In genomic region chr4:44564602-44565001, GRCm38 (mm10) we compare ENCODE assay signal across 9 mouse cellular contexts.
DNase-seq lines count a peak whose midpoint lies in the region; ATAC-seq and TF ChIP-seq lines count a peak whose summit lies in the region.
"Had no signal": no experiment of that assay in that cellular context is flagged by ENCODE, and none has a peak within 500 bp of the region (broad histone marks: within the 10 kb centered on the region; RNA-seq: fewer than 3 reads in every experiment).

No protein-coding gene starts in this region.

- WGBS in midbrain, postnatal 0 days: 7% methylated on average over 10 of the region's 10 CpGs

- DNase-seq in frontal cortex, adult 2 months (ENCODE audit: extremely low spot score in 1 of 2, low spot score in 1 of 2): peak; percentile 23 to 87
- DNase-seq in cerebellum, adult 11-12 months: peak; percentile 64
- peak; percentile 33 to 76 for DNase-seq in frontal cortex, postnatal 10 days (ENCODE audit: low spot score in 2 of 2)
- DNase-seq in kidney, adult 18-20 months: peak; percentile 73
- peak; percentile 48 to 70 for DNase-seq in left cerebral cortex, postnatal 36 days (ENCODE audit: low spot score in 2 of 2)
- peak; percentile 75 for DNase-seq in midbrain, postnatal 0 days (ENCODE audit: low spot score)
- peak; percentile 59 to 89 for DNase-seq in spleen, postnatal 4 days (ENCODE audit: low spot score in 2 of 2)

- peak; percentile 94 for TF ChIP-seq CTCF in midbrain, postnatal 0 days (IDR thresholded peaks at IDR 0.05)

- no peaks in the 10 kb centered on the region for H3K9me3 ChIP-seq in midbrain, postnatal 0 days (ENCODE audit: low read length)
- H3K9me3 ChIP-seq: neural tube, embryonic 13.5 days had no signal

- no peaks in the 10 kb centered on the region for H3K4me1 ChIP-seq in midbrain, postnatal 0 days (ENCODE audit: insufficient read depth, low read length)

- ATAC-seq in frontal cortex, adult (ENCODE audit: low TSS enrichment): no peak
- no peak for ATAC-seq in midbrain, postnatal 0 days (ENCODE audit: low FRiP score)

- intact Hi-C loops in left cerebral cortex, postnatal 36 days (cut with DNase I): no loop called here

- H3K4me3 ChIP-seq in midbrain, postnatal 0 days (ENCODE audit: low read depth, low read length): no peak overlapping the region
- H3K4me3 ChIP-seq: neural tube, embryonic 13.5 days had no signal

- H3K9ac ChIP-seq in midbrain, postnatal 0 days (replicated peaks; ENCODE audit: low read length, poor library complexity, severe bottlenecking): no peak overlapping the region
- H3K9ac ChIP-seq: neural tube, embryonic 13.5 days had no signal

- H3K4me2 ChIP-seq in midbrain, postnatal 0 days (ENCODE audit: low read depth, low read length, poor library complexity, severe bottlenecking): no peak overlapping the region
- H3K4me2 ChIP-seq: neural tube, embryonic 13.5 days had no signal

- peaks cover 13% of the 10 kb centered on the region; the same call in 1 of the 2 replicates for H3K27me3 ChIP-seq in midbrain, postnatal 0 days (ENCODE audit: insufficient read depth, low read length)

- H3K27ac ChIP-seq in midbrain, postnatal 0 days (ENCODE audit: low read depth, low read length): no peak overlapping the region
- H3K27ac ChIP-seq: neural tube, embryonic 13.5 days had no signal

- H3K36me3 ChIP-seq in midbrain, postnatal 0 days (ENCODE audit: insufficient read depth, low read length): no peaks in the 10 kb centered on the region
- H3K36me3 ChIP-seq: neural tube, embryonic 13.5 days had no signal
